Mouse (Mus musculus) forebrain, postnatal 0 days (tissue): ENCODE results near the gene Tmem63a. TPM values are rescaled to one million over a fixed set of nuclear protein-coding genes. Genes with fewer than 3 reads are reported as not detected.

Source experiments
- ATAC-seq: fragments of 200-750 bp; cut with Nextera tagmentation; 2 replicates; pipeline ENCODE4 v1.8.0; 2017; ENCODE audit warnings: mild to moderate bottlenecking, moderate library complexity
- DNase-seq: peaks from one replicate; pipeline ENCODE4 v3.0.0-alpha.2; 2015
- H3K27ac ChIP-seq: fragments of 300-500 bp; sonication (generic); 2 replicates; pipeline ENCODE4 v1.5.1; 2014; ENCODE audit warnings: low read depth, mild to moderate bottlenecking, antibody characterized with exemption, low read length, moderate library complexity, mixed read lengths
- H3K27me3 ChIP-seq: fragments of 300-500 bp; sonication (generic); 2 replicates; pipeline ENCODE4 v1.6.1; 2014; ENCODE audit warnings: mild to moderate bottlenecking, low read length, mixed read lengths; ENCODE audit not compliant: insufficient read depth
- H3K36me3 ChIP-seq: fragments of 300-500 bp; sonication (generic); 2 replicates; pipeline ENCODE4 v1.6.1; 2014; ENCODE audit warnings: mild to moderate bottlenecking, moderate library complexity; ENCODE audit not compliant: insufficient read depth
- H3K4me1 ChIP-seq: fragments of 300-500 bp; sonication (generic); 2 replicates; pipeline ENCODE4 v1.6.1; 2014; ENCODE audit warnings: antibody characterized with exemption; ENCODE audit not compliant: insufficient read depth
- H3K4me2 ChIP-seq: fragments of 300-500 bp; sonication (generic); 2 replicates; pipeline ENCODE4 v1.6.1; 2014; ENCODE audit warnings: low read depth, mild to moderate bottlenecking, moderate library complexity
- H3K4me3 ChIP-seq: fragments of 300-500 bp; sonication (generic); 2 replicates; pipeline ENCODE4 v1.5.1; 2014; ENCODE audit warnings: low read depth, low read length, mixed read lengths
- H3K9ac ChIP-seq: fragments of 300-500 bp; sonication (generic); 2 replicates; pipeline ENCODE4 v1.6.1; 2014; ENCODE audit warnings: mild to moderate bottlenecking
- H3K9me3 ChIP-seq: fragments of 300-500 bp; sonication (generic); 2 replicates; pipeline ENCODE4 v1.6.1; 2016; ENCODE audit warnings: low read length
- CTCF ChIP-seq: sonication (generic); IDR thresholded peaks from 2 replicates; pipeline ENCODE4 v1.5.1; 2016; ENCODE audit warnings: antibody characterized with exemption, control low read depth, low read depth
- WGBS: fragments of 180-500 bp; shearing (Covaris S2); extraction: QIAGEN DNeasy Blood & Tissue Kit; methylation state at CpG from one replicate; pipeline ENCODE4 v1.1.7; 2014; 5-methylcytosine and 5-hydroxymethylcytosine counted together
- polyA plus RNA-seq: library from polyadenylated mRNA; unstranded; fragments of >200 nt; fragmentation: Nextera tagmentation; extraction: Ambion mirVana; gene quantifications from 2 replicates; pipeline ENCODE4 v1.2.1, GENCODE M21; 2015
- total RNA-seq: library from RNA; depleted of rRNA; stranded (reverse); fragments of >200 nt; gene quantifications from 2 replicates; pipeline ENCODE4 v1.2.3, GENCODE M21; 2014; rRNA removed

The Tmem63a gene
- total and polyA plus RNA-seq, 2 experiments from 2014 or later, result 2.1 to 3.2 TPM

GRCm38 (mm10) chr1:181017212-181017711 is 75.1 kb downstream of the Tmem63a start:
- no peak for TF ChIP-seq CTCF
- Histone ChIP-seq H3K9ac (peak overlapping the region; percentile 54), H3K4me1 (no peaks in the 10 kb centered on the region), H3K36me3 (no peaks in the 10 kb centered on the region), H3K4me3 (peak overlapping the region; percentile 52), H3K27ac (peak overlapping the region; percentile 21), H3K4me2 (peak overlapping the region; percentile 94), H3K9me3 (no peaks in the 10 kb centered on the region), H3K27me3 (no peaks in the 10 kb centered on the region)
- DNase-seq (peak; percentile 74), ATAC-seq (peak; percentile 81)
- under 1% methylated on average over 22 of the region's 22 CpGs for WGBS

GRCm38 (mm10) chr1:181017890-181018420 is 75.8 kb downstream of the Tmem63a start:
- Histone ChIP-seq H3K9ac (no peak overlapping the region), H3K4me2 (no peak overlapping the region), H3K9me3 (no peaks in the 10 kb centered on the region), H3K36me3 (no peaks in the 10 kb centered on the region), H3K4me1 (no peaks in the 10 kb centered on the region), H3K27me3 (no peaks in the 10 kb centered on the region), H3K4me3 (no peak overlapping the region), H3K27ac (no peak overlapping the region)
- 74% methylated on average over 12 of the region's 13 CpGs for WGBS
- DNase-seq (no peak), ATAC-seq (no peak)
- TF ChIP-seq CTCF, result no peak

- H3K4me1 ChIP-seq, result no peaks in the 10 kb centered on the region
- 55% methylated on average over 5 of the region's 5 CpGs for WGBS
- no peak within 1 kb of the TSS for H3K4me3 ChIP-seq
- no peak within 1 kb of the TSS for H3K27ac ChIP-seq
- DNase-seq, result no peak
- no peaks in the 10 kb centered on the region for H3K9me3 ChIP-seq
- H3K36me3 ChIP-seq, result no peaks in the 10 kb centered on the region
- H3K4me2 ChIP-seq, result no peak within 1 kb of the TSS
- no peak for ATAC-seq
- H3K9ac ChIP-seq, result no peak within 1 kb of the TSS
- no peaks in the 10 kb centered on the region for H3K27me3 ChIP-seq
- no peak for TF ChIP-seq CTCF
Measured at GRCm38 (mm10) chr1:181020756-181021487, 78.8 kb downstream of the Tmem63a start, which contains the start of gene Ephx1. Ephx1 (minus strand) TSS chr1:181020904.

- Histone ChIP-seq H3K27ac (no peak overlapping the region), H3K4me2 (no peak overlapping the region), H3K9me3 (no peaks in the 10 kb centered on the region), H3K27me3 (no peaks in the 10 kb centered on the region), H3K4me1 (no peaks in the 10 kb centered on the region), H3K36me3 (no peaks in the 10 kb centered on the region), H3K9ac (no peak overlapping the region), H3K4me3 (no peak overlapping the region)
- TF ChIP-seq CTCF, result no peak
- ATAC-seq (no peak), DNase-seq (no peak)
- WGBS, result 64% methylated on average over 7 of the region's 7 CpGs
Measured at GRCm38 (mm10) chr1:181021488-181021865, 79.3 kb downstream of the Tmem63a start.

GRCm38 (mm10) chr1:181022265-181022664 is 80.1 kb downstream of the Tmem63a start:
- no peaks in the 10 kb centered on the region for H3K9me3 ChIP-seq
- peak; percentile 61 for TF ChIP-seq CTCF
- H3K9ac ChIP-seq, result no peak overlapping the region
- ATAC-seq, result no peak; the same call in 1 of the 2 replicates
- no peaks in the 10 kb centered on the region for H3K36me3 ChIP-seq
- no peak overlapping the region for H3K27ac ChIP-seq
- H3K4me3 ChIP-seq, result no peak overlapping the region
- peak; percentile 23 for DNase-seq
- WGBS, result 11% methylated on average over 1 of the region's 1 CpGs
- H3K4me2 ChIP-seq, result no peak overlapping the region
- H3K27me3 ChIP-seq, result no peaks in the 10 kb centered on the region
- no peaks in the 10 kb centered on the region for H3K4me1 ChIP-seq

Other genes with a start within 250 kb of the Tmem63a start
- 0.67 TPM in 1 of 2 replicates, not detected in the other for gene Mixl1, start 245.3 kb upstream of the Tmem63a start, total RNA-seq
- 0.10 and 0.38 TPM in 2 replicates for gene Mixl1, start 245.3 kb upstream of the Tmem63a start, polyA plus RNA-seq
- gene Acbd3, start 216.3 kb upstream of the Tmem63a start, total RNA-seq, result 27.9 and 37.6 TPM in 2 replicates
- 10.6 and 16.1 TPM in 2 replicates for gene Acbd3, start 216.3 kb upstream of the Tmem63a start, polyA plus RNA-seq
- 3,418 and 3,587 TPM in 2 replicates for gene H3f3a, start 128.4 kb upstream of the Tmem63a start, total RNA-seq
- 2,464 and 2,886 TPM in 2 replicates for gene H3f3a, start 128.4 kb upstream of the Tmem63a start, polyA plus RNA-seq
- gene Sde2, start 91.2 kb upstream of the Tmem63a start, total RNA-seq, result 16.3 and 19.6 TPM in 2 replicates
- 17.8 and 24.8 TPM in 2 replicates for gene Sde2, start 91.2 kb upstream of the Tmem63a start, polyA plus RNA-seq
- gene Lefty2, start 49.2 kb upstream of the Tmem63a start, total RNA-seq, result 21.1 and 21.2 TPM in 2 replicates
- gene Lefty2, start 49.2 kb upstream of the Tmem63a start, polyA plus RNA-seq, result 11.3 and 17.3 TPM in 2 replicates
- 64.2 and 81.2 TPM in 2 replicates for gene Pycr2, start 38.1 kb upstream of the Tmem63a start, total RNA-seq
- gene Pycr2, start 38.1 kb upstream of the Tmem63a start, polyA plus RNA-seq, result 68.4 and 70.5 TPM in 2 replicates
- gene Lefty1, start 7.3 kb upstream of the Tmem63a start, total RNA-seq, result not detected in 2 replicates
- 0.33 and 0.35 TPM in 2 replicates for gene Lefty1, start 7.3 kb upstream of the Tmem63a start, polyA plus RNA-seq
- gene Ephx1, start 78.6 kb downstream of the Tmem63a start, total RNA-seq, result 10.2 and 13.9 TPM in 2 replicates
- 10.4 and 10.5 TPM in 2 replicates for gene Ephx1, start 78.6 kb downstream of the Tmem63a start, polyA plus RNA-seq
- not detected in 2 replicates for gene 9130409I23Rik, start 108.9 kb downstream of the Tmem63a start, total RNA-seq
- 0.08 TPM in 1 of 2 replicates, not detected in the other for gene 9130409I23Rik, start 108.9 kb downstream of the Tmem63a start, polyA plus RNA-seq
- gene Nvl, start 201.9 kb downstream of the Tmem63a start, total RNA-seq, result 32.1 and 39.7 TPM in 2 replicates
- gene Nvl, start 201.9 kb downstream of the Tmem63a start, polyA plus RNA-seq, result 17.0 and 25.2 TPM in 2 replicates
- 17.9 and 27.1 TPM in 2 replicates for gene Cnih4, start 202.3 kb downstream of the Tmem63a start, total RNA-seq
- 49.4 and 50.8 TPM in 2 replicates for gene Cnih4, start 202.3 kb downstream of the Tmem63a start, polyA plus RNA-seq